Mouse (Mus musculus): ENCODE results near the gene Nudt16. TPM values are rescaled to one million over a fixed set of nuclear protein-coding genes. Genes with fewer than 3 reads are reported as not detected.

Gene Nudt16
- total RNA-seq (2023) = 10 to 100 TPM; 19.8 to 26.7 TPM

DNA sequence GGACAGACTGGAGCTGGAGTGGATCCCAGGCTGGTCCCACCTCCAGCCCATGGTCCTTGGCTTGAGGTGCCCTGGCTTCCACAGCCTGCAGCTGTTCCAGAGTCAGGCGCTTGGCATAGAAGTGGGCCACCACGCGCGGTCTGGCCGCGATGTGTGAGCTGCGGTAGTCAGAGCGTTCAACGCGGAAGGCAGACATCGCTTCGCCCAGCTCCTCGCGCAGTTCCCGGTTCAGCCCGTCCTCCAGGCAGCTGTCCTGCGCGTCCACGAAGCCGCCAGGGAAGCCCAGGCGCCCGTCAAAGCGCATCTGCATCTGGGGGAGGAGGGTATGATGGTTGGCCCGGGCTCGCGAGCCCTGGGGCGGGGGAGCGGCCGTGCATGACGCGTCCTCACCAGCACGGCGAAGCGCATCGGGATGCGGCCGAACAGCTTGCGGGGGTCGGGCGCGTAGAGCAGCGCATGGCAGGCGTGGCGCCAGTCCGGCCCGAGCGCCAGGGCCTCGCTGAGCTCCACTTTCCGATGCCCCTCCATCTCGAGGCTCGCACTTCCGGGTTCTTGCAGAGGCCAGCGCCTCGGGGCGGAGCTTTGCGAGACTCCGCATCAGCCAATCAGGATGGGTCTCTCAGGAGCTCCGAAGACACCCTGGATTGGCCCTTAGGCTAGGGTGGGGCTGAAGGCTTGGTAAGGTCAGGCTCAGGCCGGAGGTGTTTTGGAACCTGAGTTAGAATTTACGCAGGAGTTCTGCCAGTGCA is at the start of gene Nudt16:
Gene Nudt16 (minus strand): TSS at position 572 of the 749 bp plus-strand sequence.

DNA sequence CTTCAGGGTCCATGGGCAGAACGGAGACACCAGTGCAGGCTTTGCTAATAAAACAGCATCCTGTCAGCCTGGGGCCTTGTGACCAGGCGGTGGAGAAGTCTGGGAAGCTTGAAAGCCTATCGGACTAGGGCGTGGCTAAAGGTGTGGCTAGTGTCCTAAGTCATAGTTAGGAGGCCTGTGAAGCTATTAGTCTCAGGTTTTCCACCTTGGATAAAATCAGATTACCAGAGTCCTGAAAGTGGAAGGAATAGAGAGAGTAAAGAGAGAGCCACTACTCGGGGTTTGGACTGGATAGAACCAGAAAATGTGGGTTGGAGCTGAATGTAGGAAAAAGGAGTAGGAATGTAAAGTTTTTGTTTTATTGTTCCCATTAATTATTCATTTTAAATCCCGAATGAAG is 13.4 kb upstream of the Nudt16 start, which contains the start of gene 1700080E11Rik:
Gene 1700080E11Rik (minus strand): TSS at position 101 of the 400 bp plus-strand sequence.

Other genes with a start within 250 kb of the Nudt16 start
- gene Mrpl3, start 78.6 kb downstream of the Nudt16 start, total RNA-seq (2023) = 10 to 100 TPM; 54.4 to 72.9 TPM
- not detected for gene 1700080E11Rik, start 13.3 kb upstream of the Nudt16 start, total RNA-seq (2023)